Mouse (Mus musculus) left cerebral cortex, adult 9 months (tissue): ENCODE measurements around the gene Ramac.

Source experiments
- DNase-seq, 2 experiments: peaks; one replicate each; pipeline ENCODE4 v3.0.0; 2022; ENCODE audit warnings: low spot score in 2 of 2

Gene Ramac

GRCm38 (mm10) chr7:81762180-81763109, at the start of gene Ramac:
TSS of gene Ramac (plus strand) at chr7:81762925.
- peak in 1 of 2 experiments; percentile 86 for DNase-seq

GRCm38 (mm10) chr7:81718657-81719056, 44.1 kb upstream of the Ramac start:
- no peak for DNase-seq

GRCm38 (mm10) chr7:81719216-81719661, 43.5 kb upstream of the Ramac start:
- no peak for DNase-seq

- DNase-seq: no peak
These were observed 41.5 kb upstream of the Ramac start for GRCm38 (mm10) chr7:81721271-81721670.

- DNase-seq: peak in 1 of 2 experiments; percentile 17
These were observed 38.9 kb upstream of the Ramac start for GRCm38 (mm10) chr7:81723851-81724250.

GRCm38 (mm10) chr7:81725986-81726727, 36.6 kb upstream of the Ramac start:
- no peak for DNase-seq

- no peak for DNase-seq
These were observed 36.1 kb upstream of the Ramac start for GRCm38 (mm10) chr7:81726728-81727005.

- no peak for DNase-seq
These were observed 35.0 kb upstream of the Ramac start for GRCm38 (mm10) chr7:81727716-81728115.

- no peak for DNase-seq
These were observed 32.9 kb upstream of the Ramac start for GRCm38 (mm10) chr7:81729787-81730186.

- DNase-seq: peak; percentile 22 to 76
These were observed 31.5 kb upstream of the Ramac start for GRCm38 (mm10) chr7:81731181-81731651.

GRCm38 (mm10) chr7:81732183-81733089, 30.3 kb upstream of the Ramac start:
- no peak for DNase-seq

GRCm38 (mm10) chr7:81735300-81736048, 27.3 kb upstream of the Ramac start:
- DNase-seq: no peak

- no peak for DNase-seq
These were observed 23.9 kb upstream of the Ramac start for GRCm38 (mm10) chr7:81738720-81739385.

GRCm38 (mm10) chr7:81740010-81740409, 22.7 kb upstream of the Ramac start:
- no peak for DNase-seq

- DNase-seq: no peak
These were observed 18.6 kb upstream of the Ramac start for GRCm38 (mm10) chr7:81744145-81744544.

GRCm38 (mm10) chr7:81747956-81748355, 14.8 kb upstream of the Ramac start:
- no peak for DNase-seq

- DNase-seq: peak in 1 of 2 experiments; percentile 36
These were observed 553 bp downstream of the Ramac start for GRCm38 (mm10) chr7:81763110-81763845.

- no peak for DNase-seq
These were observed 10.2 kb downstream of the Ramac start for GRCm38 (mm10) chr7:81772786-81773539.

GRCm38 (mm10) chr7:81775325-81775724, 12.6 kb downstream of the Ramac start:
- DNase-seq: no peak
